ENCODE assay signal across 18 mouse cellular contexts in genomic region chr1:88891041-88891440, GRCm38 (mm10).
"Had no signal": no experiment of that assay in that cellular context is flagged by ENCODE, and none has a peak within 500 bp of the region (broad histone marks: within the 10 kb centered on the region; RNA-seq: fewer than 3 reads in every experiment).

No protein-coding gene starts in this region.

- DNase-seq: kidney, adult 8-10 months; kidney, postnatal 25 days; layer of hippocampus, adult 9-11 months; layer of hippocampus, postnatal 36 days; lung, embryonic 14.5 days; lung, postnatal 10 days; right cerebral cortex, adult 18-20 months; right cerebral cortex, postnatal 25 days; thymus, adult 2 months; thymus, postnatal 25 days had no signal

- ATAC-seq: midbrain, embryonic 15.5 days had no signal

- H3K27ac ChIP-seq: limb, embryonic 13.5 days; liver, embryonic 15.5 days; macrophage; midbrain, embryonic 15.5 days; neural tube, embryonic 15.5 days; stomach, postnatal 0 days had no signal

- H3K9me3 ChIP-seq: liver, embryonic 15.5 days; midbrain, embryonic 15.5 days; neural tube, embryonic 15.5 days had no signal

- H3K4me3 ChIP-seq: limb, embryonic 13.5 days; liver, embryonic 15.5 days; megakaryocyte, embryonic 14.5 days; midbrain, embryonic 15.5 days; neural tube, embryonic 15.5 days had no signal

- H3K4me2 ChIP-seq: limb, embryonic 13.5 days; liver, embryonic 15.5 days; lung, embryonic 14.5 days; midbrain, embryonic 11.5 days; midbrain, embryonic 15.5 days; neural tube, embryonic 15.5 days had no signal

- H3K27me3 ChIP-seq: liver, embryonic 15.5 days; megakaryocyte, embryonic 14.5 days; midbrain, embryonic 15.5 days; neural tube, embryonic 15.5 days had no signal

- H3K9ac ChIP-seq: limb, embryonic 13.5 days; liver, embryonic 15.5 days; lung, embryonic 14.5 days; midbrain, embryonic 15.5 days; neural tube, embryonic 15.5 days had no signal

- H3K36me3 ChIP-seq: limb, embryonic 13.5 days; liver, embryonic 15.5 days; midbrain, embryonic 15.5 days; neural tube, embryonic 15.5 days had no signal

- H3K4me1 ChIP-seq: liver, embryonic 15.5 days; megakaryocyte, embryonic 14.5 days; midbrain, embryonic 15.5 days; neural tube, embryonic 15.5 days had no signal
